Comparison of ENCODE assay signal across 8 mouse cellular contexts in genomic region chr17:34604061-34604508, GRCm38 (mm10). TPM values are rescaled to one million over a fixed set of nuclear protein-coding genes. Genes with fewer than 3 reads are reported as not detected.
DNase-seq lines count a peak whose midpoint lies in the region; ATAC-seq lines count a peak whose summit lies in the region.

TSS of gene Agpat1 (plus strand) at chr17:34604262.

- WGBS in heart, embryonic 12.5 days, result under 1% methylated on average over 30 of the region's 35 CpGs
- 0% methylated on average over 35 of the region's 35 CpGs for WGBS in kidney, embryonic 16.5 days

- H3K27ac ChIP-seq in heart, embryonic 12.5 days (ENCODE audit: poor library complexity, severe bottlenecking), result peak within 1 kb of the TSS; percentile 90
- H3K27ac ChIP-seq in kidney, embryonic 16.5 days (ENCODE audit: low read length), result peak within 1 kb of the TSS; percentile 97

- peaks cover 31% of the 10 kb centered on the region for H3K36me3 ChIP-seq in heart, embryonic 12.5 days
- peaks cover 13% of the 10 kb centered on the region for H3K36me3 ChIP-seq in kidney, embryonic 16.5 days (ENCODE audit: insufficient read depth, low read length)

- H3K4me2 ChIP-seq in heart, embryonic 12.5 days, result peak within 1 kb of the TSS; percentile 92
- peak within 1 kb of the TSS; percentile 89 for H3K4me2 ChIP-seq in kidney, embryonic 16.5 days (replicated peaks; ENCODE audit: low read depth, low read length)

- peak; percentile 95 to 96 for DNase-seq in B cell, adult 2 months
- DNase-seq in brain, adult 2 months (ENCODE audit: low read depth, low spot score), result peak; percentile 100
- peak; percentile 99 for DNase-seq in liver
- peak; percentile 93 to 95 for DNase-seq in monocyte, adult 2 months (ENCODE audit: low read depth in 1 of 2, low spot score in 2 of 2)
- peak; percentile 92 to 96 for DNase-seq in spleen, postnatal 14 days (ENCODE audit: low spot score in 2 of 2)

- no peaks in the 10 kb centered on the region for H3K9me3 ChIP-seq in heart, embryonic 12.5 days (replicated peaks)
- no peaks in the 10 kb centered on the region for H3K9me3 ChIP-seq in kidney, embryonic 16.5 days (ENCODE audit: low read length)

- H3K4me1 ChIP-seq in heart, embryonic 12.5 days (replicated peaks), result peaks cover 51% of the 10 kb centered on the region
- H3K4me1 ChIP-seq in kidney, embryonic 16.5 days (ENCODE audit: insufficient read depth, low read length), result peaks cover 51% of the 10 kb centered on the region

- H3K27me3 ChIP-seq in heart, embryonic 12.5 days (replicated peaks), result no peaks in the 10 kb centered on the region
- H3K27me3 ChIP-seq in kidney, embryonic 16.5 days (ENCODE audit: insufficient read depth, low read length), result no peaks in the 10 kb centered on the region

- ATAC-seq in erythroid progenitor cell, adult 5-6 weeks (replicated peaks; ENCODE audit: low FRiP score, poor library complexity, severe bottlenecking), result peak; percentile 71
- peak; percentile 91 for ATAC-seq in heart, embryonic 12.5 days (ENCODE audit: insufficient number of reproducible peaks, low FRiP score)
- ATAC-seq in kidney, embryonic 16.5 days (ENCODE audit: low FRiP score, low TSS enrichment), result peak; percentile 92

- H3K9ac ChIP-seq in heart, embryonic 12.5 days, result peak within 1 kb of the TSS; percentile 87
- peak within 1 kb of the TSS; percentile 90 for H3K9ac ChIP-seq in kidney, embryonic 16.5 days (replicated peaks; ENCODE audit: low read length)

- peak within 1 kb of the TSS; percentile 69 for H3K4me3 ChIP-seq in heart, embryonic 12.5 days
- H3K4me3 ChIP-seq in kidney, embryonic 16.5 days (ENCODE audit: low read length), result peak within 1 kb of the TSS; percentile 70

RNA-seq across cellular contexts. Expression of gene Agpat1, which starts in this region (rescaled TPM):
- total RNA-seq in erythroid progenitor cell, adult 5-6 weeks (2015; ENCODE audit: low replicate concordance), result 12.6 and 17.3 TPM in 2 replicates
- 8.0 and 10.3 TPM in 2 replicates for total RNA-seq in erythroid progenitor cell, adult 5-6 weeks (2017; ENCODE audit: low replicate concordance)
- 52.5 and 52.8 TPM in 2 replicates for polyA plus RNA-seq in heart, embryonic 12.5 days (2016; fragmentation: Nextera tagmentation; extraction: Ambion mirVana)
- 81.8 and 83.1 TPM in 2 replicates for polyA plus RNA-seq in kidney, embryonic 16.5 days (2015; fragmentation: Nextera tagmentation; extraction: Ambion mirVana)

Comparison
In these comparisons a context has a peak if more than half of its experiments do, and no peak if none do; other contexts are left out.
1. Peak in every context shown above with its lines: DNase-seq, ATAC-seq, H3K4me3 ChIP-seq and H3K27ac ChIP-seq.